Mouse (Mus musculus): ENCODE data around the gene Krt76. TPM values are rescaled to one million over a fixed set of nuclear protein-coding genes. Genes with fewer than 3 reads are reported as not detected.

Krt76 gene
- total and polyA plus RNA-seq, 2 experiments from 2014 or later: not detected

DNA sequence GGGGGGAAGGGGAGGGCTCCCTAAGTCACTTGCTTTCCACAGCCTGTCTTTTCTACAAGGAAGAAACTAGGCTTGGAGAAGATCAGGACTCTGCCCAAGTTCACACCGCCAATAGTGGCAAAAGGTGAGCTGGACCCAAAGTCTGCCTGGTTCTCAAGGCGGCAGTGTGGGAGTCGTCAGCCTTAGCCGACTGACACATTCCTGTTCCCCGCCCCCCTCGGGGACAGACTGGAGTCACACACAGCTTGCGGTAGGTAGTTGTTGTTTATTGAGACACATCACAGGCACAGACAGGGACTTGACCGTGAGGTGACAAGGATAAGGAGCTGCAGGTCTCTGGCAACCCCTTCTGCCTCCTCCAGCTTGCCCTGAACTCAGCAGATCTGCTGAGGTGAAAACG is 36.4 kb upstream of the Krt76 start:
- H3K4me3 ChIP-seq (ENCODE audit: low read depth, low read length): no peak overlapping the region
- no peaks in the 10 kb centered on the region for H3K36me3 ChIP-seq (ENCODE audit: insufficient read depth, low read length)
- WGBS: 28% methylated on average over 9 of the region's 9 CpGs
- no peaks in the 10 kb centered on the region for H3K9me3 ChIP-seq (ENCODE audit: low read length)
- no peak overlapping the region for H3K27ac ChIP-seq (ENCODE audit: low read depth, low read length)
- no peak overlapping the region for H3K4me2 ChIP-seq (ENCODE audit: low read depth, low read length, poor library complexity, severe bottlenecking)
- no peak for TF ChIP-seq CTCF (IDR thresholded peaks at IDR 0.05)
- no peak for DNase-seq (ENCODE audit: low spot score)
- H3K27me3 ChIP-seq (ENCODE audit: insufficient read depth, low read length): peaks cover 8% of the 10 kb centered on the region; the same call in 1 of the 2 replicates
- no peak overlapping the region for H3K9ac ChIP-seq (replicated peaks; ENCODE audit: low read length, poor library complexity, severe bottlenecking)
- no peaks in the 10 kb centered on the region for H3K4me1 ChIP-seq (ENCODE audit: insufficient read depth, low read length)
- ATAC-seq (ENCODE audit: low FRiP score): no peak

DNA sequence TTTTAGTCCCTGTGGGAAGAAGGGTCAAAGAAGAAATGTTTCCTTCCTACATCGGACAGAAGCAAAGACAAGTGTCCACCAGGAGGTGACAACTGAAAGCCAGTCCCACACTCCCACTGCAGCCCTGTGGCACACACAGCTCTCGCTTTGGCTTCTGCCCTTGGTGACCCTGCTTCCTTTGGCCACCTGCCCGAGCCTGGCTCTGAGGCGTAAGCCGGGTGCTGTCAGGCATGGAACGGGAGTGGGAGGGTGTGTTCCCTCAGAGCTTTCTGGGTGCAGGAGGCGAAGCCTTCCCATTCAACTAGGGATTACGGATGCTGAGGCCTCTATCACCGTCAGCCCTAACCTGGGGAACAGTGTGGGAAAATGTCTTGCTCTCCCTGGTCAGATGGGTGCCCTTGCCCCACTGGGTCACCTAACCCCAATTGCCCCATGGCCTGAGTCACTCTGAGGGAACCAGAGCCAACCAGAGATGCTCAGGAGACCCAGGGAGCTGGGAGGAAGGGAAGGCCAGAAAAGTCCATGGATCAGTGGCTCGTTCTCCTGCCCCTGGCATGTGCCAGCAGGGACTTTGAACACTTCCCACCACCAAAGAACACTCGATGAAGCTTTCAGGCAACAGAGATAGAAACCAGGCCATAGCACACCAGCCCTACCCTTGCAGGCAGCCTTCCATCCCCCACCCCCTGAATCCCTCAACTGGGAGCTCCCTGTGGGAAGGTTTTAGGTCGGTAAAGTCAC is 34.8 kb upstream of the Krt76 start:
- Histone ChIP-seq H3K9ac (replicated peaks; ENCODE audit: low read length, poor library complexity, severe bottlenecking) (no peak overlapping the region), H3K27me3 (ENCODE audit: insufficient read depth, low read length) (peaks cover 8% of the 10 kb centered on the region; the same call in 1 of the 2 replicates), H3K27ac (ENCODE audit: low read depth, low read length) (no peak overlapping the region), H3K4me1 (ENCODE audit: insufficient read depth, low read length) (no peaks in the 10 kb centered on the region), H3K9me3 (ENCODE audit: low read length) (no peaks in the 10 kb centered on the region), H3K36me3 (ENCODE audit: insufficient read depth, low read length) (no peaks in the 10 kb centered on the region), H3K4me3 (ENCODE audit: low read depth, low read length) (no peak overlapping the region), H3K4me2 (ENCODE audit: low read depth, low read length, poor library complexity, severe bottlenecking) (no peak overlapping the region)
- no peak for TF ChIP-seq CTCF (IDR thresholded peaks at IDR 0.05)
- DNase-seq (ENCODE audit: low spot score) (no peak), ATAC-seq (ENCODE audit: low FRiP score) (no peak)
- 64% methylated on average over 12 of the region's 12 CpGs for WGBS

DNA sequence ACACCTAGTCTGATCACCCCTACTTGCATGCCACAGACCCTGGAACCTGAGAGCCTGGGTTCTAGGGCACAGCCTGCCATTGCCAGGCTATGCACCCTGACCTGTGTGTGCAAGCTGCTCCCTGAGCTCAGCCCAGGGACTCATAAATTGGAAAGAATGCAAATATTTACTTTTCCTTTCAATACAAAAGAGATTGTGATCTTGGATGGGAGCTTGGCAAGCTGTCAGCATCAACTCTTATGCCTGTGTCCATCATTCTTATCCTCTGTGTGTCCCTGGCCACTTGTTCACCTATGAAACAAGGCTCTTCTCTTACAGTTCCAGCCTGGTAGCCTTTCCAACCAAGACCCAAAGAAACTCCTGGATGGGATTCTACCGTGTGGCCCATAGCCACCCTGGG is 32.3 kb upstream of the Krt76 start:
- Histone ChIP-seq H3K9ac (replicated peaks; ENCODE audit: low read length, poor library complexity, severe bottlenecking) (no peak overlapping the region), H3K4me2 (ENCODE audit: low read depth, low read length, poor library complexity, severe bottlenecking) (no peak overlapping the region), H3K4me1 (ENCODE audit: insufficient read depth, low read length) (no peaks in the 10 kb centered on the region), H3K9me3 (ENCODE audit: low read length) (no peaks in the 10 kb centered on the region), H3K36me3 (ENCODE audit: insufficient read depth, low read length) (no peaks in the 10 kb centered on the region), H3K27me3 (ENCODE audit: insufficient read depth, low read length) (no peaks in the 10 kb centered on the region), H3K27ac (ENCODE audit: low read depth, low read length) (no peak overlapping the region), H3K4me3 (ENCODE audit: low read depth, low read length) (no peak overlapping the region)
- no peak for TF ChIP-seq CTCF (IDR thresholded peaks at IDR 0.05)
- ATAC-seq (ENCODE audit: low FRiP score) (no peak), DNase-seq (ENCODE audit: low spot score) (no peak)
- WGBS: 90% methylated on average over 1 of the region's 1 CpGs

DNA sequence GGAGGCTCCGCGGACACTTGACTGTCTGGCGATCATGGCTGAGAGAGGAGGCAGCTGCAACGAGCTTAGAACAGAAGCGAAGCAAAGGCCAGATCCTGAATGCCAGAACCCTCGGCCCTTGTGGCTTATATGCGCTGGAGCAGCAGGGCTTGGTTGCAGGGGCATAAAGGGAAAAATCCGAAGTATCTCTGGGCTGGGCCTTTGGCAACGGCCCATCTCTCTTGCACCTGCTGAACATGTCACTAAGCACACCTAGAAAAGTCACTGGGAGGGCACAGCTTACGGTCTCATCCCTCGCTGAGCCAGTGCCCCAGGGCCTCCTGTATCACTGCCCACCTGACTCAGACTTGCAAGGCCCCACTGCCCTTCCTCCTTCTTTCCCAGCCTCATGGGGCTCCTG is 31.9 kb upstream of the Krt76 start, which contains the start of gene Krt4:
Gene Krt4 (minus strand): TSS at position 101 of the 400 bp plus-strand sequence.
- no peaks in the 10 kb centered on the region for H3K4me1 ChIP-seq (ENCODE audit: insufficient read depth, low read length)
- WGBS: 80% methylated on average over 11 of the region's 11 CpGs
- no peaks in the 10 kb centered on the region for H3K9me3 ChIP-seq (ENCODE audit: low read length)
- DNase-seq (ENCODE audit: low spot score): no peak
- no peak within 1 kb of the TSS for H3K9ac ChIP-seq (replicated peaks; ENCODE audit: low read length, poor library complexity, severe bottlenecking)
- ATAC-seq (ENCODE audit: low FRiP score): no peak
- no peak within 1 kb of the TSS for H3K27ac ChIP-seq (ENCODE audit: low read depth, low read length)
- H3K4me2 ChIP-seq (ENCODE audit: low read depth, low read length, poor library complexity, severe bottlenecking): no peak within 1 kb of the TSS
- no peaks in the 10 kb centered on the region for H3K27me3 ChIP-seq (ENCODE audit: insufficient read depth, low read length)
- TF ChIP-seq CTCF (IDR thresholded peaks at IDR 0.05): no peak
- H3K4me3 ChIP-seq (ENCODE audit: low read depth, low read length): no peak within 1 kb of the TSS
- no peaks in the 10 kb centered on the region for H3K36me3 ChIP-seq (ENCODE audit: insufficient read depth, low read length)

- 89% methylated on average over 2 of the region's 2 CpGs for WGBS
- Histone ChIP-seq H3K4me1 (ENCODE audit: insufficient read depth, low read length) (no peaks in the 10 kb centered on the region), H3K4me3 (ENCODE audit: low read depth, low read length) (no peak overlapping the region), H3K9me3 (ENCODE audit: low read length) (no peaks in the 10 kb centered on the region), H3K27ac (ENCODE audit: low read depth, low read length) (no peak overlapping the region), H3K36me3 (ENCODE audit: insufficient read depth, low read length) (no peaks in the 10 kb centered on the region), H3K4me2 (ENCODE audit: low read depth, low read length, poor library complexity, severe bottlenecking) (no peak overlapping the region), H3K27me3 (ENCODE audit: insufficient read depth, low read length) (no peaks in the 10 kb centered on the region), H3K9ac (replicated peaks; ENCODE audit: low read length, poor library complexity, severe bottlenecking) (no peak overlapping the region)
- TF ChIP-seq CTCF (IDR thresholded peaks at IDR 0.05): no peak
- no peak for DNase-seq (ENCODE audit: low spot score)
- ATAC-seq (ENCODE audit: low FRiP score): no peak
Observed at GRCm38 (mm10) chr15:101922296-101922695, 29.6 kb upstream of the Krt76 start.

DNA sequence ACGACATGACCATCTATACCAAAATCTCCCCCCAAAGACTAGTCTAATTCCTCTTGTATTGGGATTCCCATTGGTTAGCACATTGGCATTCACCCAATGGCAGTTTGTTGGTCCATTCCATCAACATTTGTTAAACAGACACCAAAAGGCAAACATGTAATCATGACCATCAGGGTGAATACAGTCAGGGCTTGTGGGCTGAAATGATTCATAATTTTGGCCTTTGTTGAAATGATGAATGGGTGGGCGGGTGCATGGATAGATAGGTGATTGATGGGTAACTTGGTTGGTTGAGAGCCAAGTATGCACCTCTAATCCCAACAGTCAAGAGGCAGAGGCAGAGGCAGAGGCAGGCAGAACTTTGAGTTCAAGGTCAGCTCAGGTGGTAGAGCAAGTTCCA is 23.4 kb upstream of the Krt76 start:
- H3K36me3 ChIP-seq (ENCODE audit: insufficient read depth, low read length): no peaks in the 10 kb centered on the region
- H3K4me1 ChIP-seq (ENCODE audit: insufficient read depth, low read length): no peaks in the 10 kb centered on the region
- no peak overlapping the region for H3K4me2 ChIP-seq (ENCODE audit: low read depth, low read length, poor library complexity, severe bottlenecking)
- no peaks in the 10 kb centered on the region for H3K27me3 ChIP-seq (ENCODE audit: insufficient read depth, low read length)
- H3K4me3 ChIP-seq (ENCODE audit: low read depth, low read length): no peak overlapping the region
- WGBS: 72% methylated on average over 2 of the region's 2 CpGs
- DNase-seq (ENCODE audit: low spot score) (no peak), ATAC-seq (ENCODE audit: low FRiP score) (no peak)
- TF ChIP-seq CTCF (IDR thresholded peaks at IDR 0.05): no peak
- H3K9ac ChIP-seq (replicated peaks; ENCODE audit: low read length, poor library complexity, severe bottlenecking): no peak overlapping the region
- H3K27ac ChIP-seq (ENCODE audit: low read depth, low read length): no peak overlapping the region
- H3K9me3 ChIP-seq (ENCODE audit: low read length): no peaks in the 10 kb centered on the region
